Mouse (Mus musculus) testis, adult 2 months (tissue): ENCODE measurements around the gene Mex3a.

Experiments used
- CTCF ChIP-seq: fragments of 200-500 bp; IDR thresholded peaks from 2 replicates; pipeline ENCODE4 v1.5.1; 2012; ENCODE audit warnings: low read depth, mild to moderate bottlenecking, inconsistent platforms, low read length, moderate library complexity; ENCODE audit not compliant: control insufficient read depth, insufficient read depth, insufficient replicate concordance
- POLR2A ChIP-seq: fragments of 200-500 bp; IDR thresholded peaks from 2 replicates; pipeline ENCODE4 v1.6.1; 2012; ENCODE audit warnings: low read depth, mild to moderate bottlenecking, inconsistent platforms, low read length, moderate library complexity; ENCODE audit not compliant: control insufficient read depth

DNA sequence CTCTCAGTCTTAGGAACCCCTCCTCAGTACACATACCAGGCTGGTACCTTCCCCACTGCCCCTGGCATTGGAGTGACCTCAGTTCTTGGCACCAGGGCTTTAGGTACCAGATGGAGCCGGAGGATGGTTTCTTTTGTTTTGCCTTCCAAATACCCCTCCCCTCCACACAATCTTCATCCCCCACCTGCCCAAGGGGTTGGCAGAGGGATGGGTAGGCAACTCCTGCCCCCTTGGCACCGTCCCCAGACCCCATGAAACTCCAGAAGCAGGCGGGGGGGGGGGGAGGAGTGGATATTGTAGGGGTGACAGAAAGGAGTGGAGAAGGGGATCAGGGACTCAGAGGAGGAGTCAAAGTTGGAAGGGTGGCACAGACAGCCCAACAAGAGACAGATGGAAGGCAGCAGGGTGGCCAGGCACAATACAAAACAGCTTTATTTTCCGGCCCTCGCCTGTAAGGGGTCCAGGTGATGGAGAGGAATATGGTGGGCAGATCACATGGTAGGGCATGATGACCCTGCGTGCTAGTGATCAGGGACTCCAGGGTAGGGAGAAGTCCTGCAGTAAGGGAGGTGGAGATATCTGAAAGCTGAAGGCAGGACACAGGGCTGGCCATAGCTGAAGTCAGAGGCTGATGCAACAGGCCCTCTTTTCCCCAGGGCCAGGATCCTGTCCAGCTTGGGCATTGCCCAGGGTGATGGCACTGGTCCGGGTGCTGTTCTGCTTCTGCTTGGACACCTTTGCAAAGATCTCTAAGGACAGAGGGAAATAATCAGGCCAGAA, 9.6 kb downstream of the Mex3a start:
- TF ChIP-seq CTCF (no peak), POLR2A (no peak)
